Mouse (Mus musculus) lung, postnatal 0 days (tissue): ENCODE measurements around the gene Plxnd1. TPM values are rescaled to one million over a fixed set of nuclear protein-coding genes. Genes with fewer than 3 reads are reported as not detected.
A peak's percentile ranks its signal among the peaks of the same experiment; 100 is the strongest.

Experiments used
- ATAC-seq: fragments of 200-750 bp; cut with Nextera tagmentation; 2 replicates; pipeline ENCODE4 v1.8.0; 2017; ENCODE audit warnings: moderate library complexity
- DNase-seq: peaks from one replicate; pipeline ENCODE4 v3.0.0-alpha.2; 2016; ENCODE audit warnings: low spot score
- H3K27ac ChIP-seq: fragments of 300-500 bp; sonication (generic); 2 replicates; pipeline ENCODE4 v1.5.1; 2014; ENCODE audit warnings: antibody characterized with exemption, mild to moderate bottlenecking, low read length, mixed read lengths
- H3K27me3 ChIP-seq: fragments of 300-500 bp; sonication (generic); replicated peaks from 2 replicates; pipeline ENCODE4 v1.6.1; 2014; ENCODE audit warnings: low read length, mixed read lengths; ENCODE audit not compliant: insufficient read depth
- H3K36me3 ChIP-seq: fragments of 300-500 bp; sonication (generic); 2 replicates; pipeline ENCODE4 v1.6.1; 2014; ENCODE audit warnings: low read length, mixed read lengths; ENCODE audit not compliant: insufficient read depth
- H3K4me1 ChIP-seq: fragments of 300-500 bp; sonication (generic); 2 replicates; pipeline ENCODE4 v1.6.1; 2014; ENCODE audit warnings: antibody characterized with exemption, low read depth, low read length, mixed read lengths; ENCODE audit not compliant: insufficient read depth
- H3K4me2 ChIP-seq: fragments of 300-500 bp; sonication (generic); replicated peaks from 2 replicates; pipeline ENCODE4 v1.6.1; 2014; ENCODE audit warnings: low read depth, mild to moderate bottlenecking, low read length, moderate library complexity, mixed read lengths
- H3K4me3 ChIP-seq: fragments of 300-500 bp; sonication (generic); 2 replicates; pipeline ENCODE4 v1.5.1; 2014; ENCODE audit warnings: low read depth, low read length
- H3K9ac ChIP-seq: fragments of 300-500 bp; sonication (generic); replicated peaks from 2 replicates; pipeline ENCODE4 v1.6.1; 2014; ENCODE audit warnings: low read depth, mild to moderate bottlenecking
- H3K9me3 ChIP-seq: fragments of 300-500 bp; sonication (generic); 2 replicates; pipeline ENCODE4 v1.6.1; 2016; ENCODE audit warnings: low read length, mixed read lengths
- CTCF ChIP-seq: IDR thresholded peaks from 2 replicates; pipeline ENCODE4 v1.5.1; 2016; ENCODE audit warnings: antibody characterized with exemption, mild to moderate bottlenecking
- EP300 ChIP-seq: IDR thresholded peaks from 2 replicates; pipeline ENCODE4 v1.6.1; 2016; ENCODE audit warnings: antibody characterized with exemption, mild to moderate bottlenecking, control low read depth
- WGBS: fragments of 180-500 bp; shearing (Covaris S2); extraction: QIAGEN DNeasy Blood & Tissue Kit; methylation state at CpG from one replicate; pipeline ENCODE4 v1.1.7; 2014; 5-methylcytosine and 5-hydroxymethylcytosine counted together
- polyA plus RNA-seq: library from polyadenylated mRNA; unstranded; fragments of >200 nt; fragmentation: Nextera tagmentation; extraction: Ambion mirVana; gene quantifications from 2 replicates; pipeline ENCODE4 v1.2.1, GENCODE M21; 2015

The Plxnd1 gene
- polyA plus RNA-seq, 1 experiment from 2014 or later, result 26.9 TPM

DNA sequence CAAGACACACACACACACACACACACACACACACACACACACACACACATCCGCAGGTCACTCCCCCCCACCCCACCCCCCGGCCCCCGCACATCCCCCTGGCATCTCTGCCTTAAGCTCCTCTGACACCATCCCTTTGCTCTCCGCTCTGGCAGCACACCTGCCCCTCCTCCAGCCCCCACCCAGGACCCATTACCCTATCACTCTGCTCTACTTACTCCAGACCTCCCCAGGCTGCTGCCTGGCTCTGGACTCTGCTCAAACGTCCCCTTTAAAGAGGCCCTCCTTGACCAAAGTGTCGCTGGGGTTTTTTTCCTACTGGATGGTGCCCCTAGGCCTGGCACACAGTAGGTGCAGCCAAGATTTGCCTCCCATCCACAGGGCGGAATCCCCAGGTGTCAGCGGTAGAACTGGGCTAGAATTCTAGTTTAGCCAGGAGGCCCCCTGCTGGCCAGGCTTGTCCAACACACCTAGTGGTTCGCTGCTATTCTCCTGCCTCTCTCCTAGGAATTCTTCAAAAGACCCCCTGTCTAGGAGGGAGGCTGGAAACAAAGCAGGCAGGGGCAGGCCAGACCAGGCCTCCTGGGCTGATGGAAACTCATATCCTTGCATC lies 12.9 kb upstream of the Plxnd1 start:
- H3K36me3 ChIP-seq, result no peaks in the 10 kb centered on the region
- H3K9ac ChIP-seq, result no peak overlapping the region
- TF ChIP-seq EP300 (no peak), CTCF (peak; percentile 87)
- no peak overlapping the region for H3K27ac ChIP-seq
- H3K4me2 ChIP-seq, result peak overlapping the region; percentile 25; the same call in 1 of the 2 replicates
- H3K27me3 ChIP-seq, result no peaks in the 10 kb centered on the region
- no peaks in the 10 kb centered on the region for H3K9me3 ChIP-seq
- H3K4me1 ChIP-seq, result peaks cover 10% of the 10 kb centered on the region
- ATAC-seq, result peak; percentile 14; the same call in 1 of the 2 replicates
- WGBS, result 10% methylated on average over 8 of the region's 9 CpGs
- DNase-seq, result peak; percentile 61
- H3K4me3 ChIP-seq, result no peak overlapping the region

DNA sequence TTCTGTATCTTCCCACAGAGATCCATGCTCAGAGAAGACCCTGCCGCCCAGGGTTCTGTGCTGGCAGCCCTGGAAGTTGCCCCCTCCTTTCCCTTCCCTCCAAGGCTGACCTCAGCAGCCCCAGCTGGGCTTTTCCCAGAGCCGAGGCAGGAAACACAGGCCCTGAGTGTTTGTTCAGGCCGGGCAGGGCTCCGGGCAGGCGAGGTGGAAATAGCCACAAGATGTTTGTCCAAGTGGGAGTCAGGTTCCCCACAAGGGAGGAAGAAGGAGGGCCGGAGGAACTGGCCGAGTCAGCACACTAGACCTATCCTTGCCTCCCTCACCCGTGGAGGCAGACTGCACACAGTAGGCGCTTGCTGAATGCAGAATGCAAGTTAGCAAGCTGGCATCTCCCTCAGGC lies 11.9 kb upstream of the Plxnd1 start:
- WGBS, result 26% methylated on average over 9 of the region's 9 CpGs
- Histone ChIP-seq H3K4me3 (no peak overlapping the region), H3K9ac (no peak overlapping the region), H3K4me2 (no peak overlapping the region), H3K4me1 (peaks cover 10% of the 10 kb centered on the region), H3K9me3 (no peaks in the 10 kb centered on the region), H3K27ac (peak overlapping the region; percentile 87), H3K27me3 (no peaks in the 10 kb centered on the region), H3K36me3 (no peaks in the 10 kb centered on the region)
- TF ChIP-seq EP300 (peak; percentile 52; the same call in 1 of the 2 replicates), CTCF (no peak)
- DNase-seq (peak; percentile 89), ATAC-seq (peak; percentile 80)

DNA sequence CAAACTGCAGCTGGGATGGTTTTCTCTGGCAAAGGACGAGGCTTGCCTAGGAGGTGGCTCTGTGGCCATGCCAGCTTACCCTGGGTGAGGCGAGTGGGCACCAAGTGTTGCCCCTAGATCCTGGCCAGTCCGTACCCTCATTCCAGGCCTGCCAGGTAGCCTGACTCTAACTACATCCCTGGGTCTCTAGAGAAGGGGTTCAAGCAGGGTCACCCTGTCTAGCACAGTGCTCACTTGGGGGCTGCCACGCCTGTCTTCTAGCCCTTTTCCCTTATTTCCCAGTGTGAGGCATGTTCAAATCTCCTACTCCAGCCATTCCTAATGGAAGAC lies 11.1 kb upstream of the Plxnd1 start:
- peaks cover 10% of the 10 kb centered on the region for H3K4me1 ChIP-seq
- WGBS, result 73% methylated on average over 4 of the region's 4 CpGs
- TF ChIP-seq EP300 (no peak), CTCF (no peak)

DNA sequence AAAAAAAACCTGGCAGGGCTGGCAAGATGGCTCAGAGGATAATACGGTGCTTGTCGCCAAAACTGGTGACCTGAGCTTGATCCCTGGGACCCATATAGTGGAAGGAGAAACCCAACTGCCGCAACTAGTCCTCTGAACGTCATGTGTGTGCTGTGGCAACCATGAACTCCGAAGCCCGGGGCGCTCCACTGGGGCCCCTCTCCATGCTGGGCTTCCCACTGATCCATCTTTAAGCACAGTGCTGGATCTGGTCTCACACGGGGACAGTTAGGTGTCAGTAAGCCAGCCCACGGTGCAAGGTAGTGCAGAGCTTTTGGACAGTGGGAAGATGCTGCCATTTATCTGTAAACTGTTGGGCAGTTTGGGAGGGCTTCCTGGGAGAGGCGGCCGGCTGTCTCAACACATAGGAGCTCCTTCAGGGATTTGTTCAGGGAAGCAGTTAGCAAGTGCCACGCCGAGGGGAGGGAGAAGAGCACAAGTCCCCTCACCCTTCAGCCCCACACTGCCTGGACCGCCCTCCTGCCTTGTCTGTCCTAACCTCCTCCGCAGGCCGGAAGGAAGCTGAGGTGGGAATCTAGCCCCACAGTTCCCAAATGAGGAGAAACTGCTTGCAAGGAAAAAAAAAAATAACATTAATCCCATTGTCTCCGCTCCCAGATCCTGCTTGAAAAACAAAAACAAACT lies 10.6 kb upstream of the Plxnd1 start:
- 0 out of 2 replicates have a peak overlapping the region, but pooled peaks have one; percentile 87 for H3K27ac ChIP-seq
- H3K36me3 ChIP-seq, result no peaks in the 10 kb centered on the region
- no peaks in the 10 kb centered on the region for H3K9me3 ChIP-seq
- peaks cover 10% of the 10 kb centered on the region for H3K4me1 ChIP-seq
- no peak overlapping the region for H3K4me2 ChIP-seq
- H3K9ac ChIP-seq, result no peak overlapping the region
- TF ChIP-seq EP300 (no peak), CTCF (no peak)
- 63% methylated on average over 17 of the region's 17 CpGs for WGBS
- no peaks in the 10 kb centered on the region for H3K27me3 ChIP-seq
- H3K4me3 ChIP-seq, result no peak overlapping the region
- ATAC-seq (no peak), DNase-seq (no peak)

More for the DNA sequence above, 11.1 kb upstream of the Plxnd1 start:
- H3K9me3 ChIP-seq, result no peaks in the 10 kb centered on the region
- H3K9ac ChIP-seq, result no peak overlapping the region
- ATAC-seq, result no peak
- H3K36me3 ChIP-seq, result no peaks in the 10 kb centered on the region
- no peak for DNase-seq
- H3K27me3 ChIP-seq, result no peaks in the 10 kb centered on the region
- no peak overlapping the region for H3K4me3 ChIP-seq
- H3K4me2 ChIP-seq, result no peak overlapping the region
- H3K27ac ChIP-seq, result peak overlapping the region; percentile 87; the same call in 1 of the 2 replicates

DNA sequence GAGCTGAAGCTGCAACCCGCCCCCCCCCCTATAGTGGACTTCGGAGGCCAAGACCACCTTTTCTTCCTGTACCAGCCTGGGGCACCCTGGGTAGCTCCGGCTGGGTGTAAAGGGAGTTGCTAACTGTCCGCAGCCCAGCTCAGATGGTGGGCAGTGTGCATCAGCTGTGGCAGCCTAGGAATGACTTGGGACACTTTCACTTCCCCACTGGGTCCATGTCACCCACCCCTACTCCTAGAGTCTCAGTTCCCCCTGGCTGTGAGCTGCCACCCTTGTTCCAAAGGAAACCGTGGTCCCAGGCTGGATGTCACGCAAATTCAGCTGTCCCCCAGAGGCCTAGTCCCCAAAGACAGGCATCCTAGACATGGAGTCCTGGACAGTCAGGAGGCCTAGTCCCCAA lies 9.9 kb upstream of the Plxnd1 start:
- Histone ChIP-seq H3K4me3 (no peak overlapping the region), H3K4me1 (peaks cover 10% of the 10 kb centered on the region), H3K9me3 (no peaks in the 10 kb centered on the region), H3K27ac (0 out of 2 replicates have a peak overlapping the region, but pooled peaks have one; percentile 45), H3K4me2 (no peak overlapping the region), H3K27me3 (no peaks in the 10 kb centered on the region), H3K9ac (no peak overlapping the region), H3K36me3 (no peaks in the 10 kb centered on the region)
- DNase-seq, result no peak
- TF ChIP-seq EP300 (no peak), CTCF (0 out of 2 replicates have a peak, but pooled peaks have one; percentile 1)
- ATAC-seq, result no peak
- WGBS, result 74% methylated on average over 6 of the region's 6 CpGs

DNA sequence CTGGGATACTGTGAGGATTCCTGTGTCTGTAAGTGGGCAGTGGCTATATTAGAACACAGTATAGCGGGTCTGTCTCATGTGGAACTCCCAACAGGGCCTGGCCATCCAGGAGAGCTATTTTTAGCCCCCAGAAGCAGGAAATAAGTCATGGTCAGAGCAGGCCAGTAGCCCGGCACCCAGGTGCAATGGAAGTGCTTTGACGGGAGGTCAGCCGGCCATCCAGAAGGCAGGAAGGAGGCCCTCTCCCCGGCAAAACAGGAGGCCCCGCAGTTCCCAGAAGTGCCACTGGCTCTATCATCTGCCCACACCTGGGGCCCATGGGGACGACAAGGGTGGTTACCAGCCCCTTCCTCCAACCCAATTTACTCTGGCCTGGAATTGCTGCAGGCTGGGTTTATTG lies 9.3 kb upstream of the Plxnd1 start:
- ATAC-seq, result 0 out of 2 replicates have a peak, but pooled peaks have one; percentile 16
- Histone ChIP-seq H3K4me3 (no peak overlapping the region), H3K36me3 (no peaks in the 10 kb centered on the region), H3K9me3 (no peaks in the 10 kb centered on the region), H3K27me3 (no peaks in the 10 kb centered on the region), H3K4me1 (peaks cover 10% of the 10 kb centered on the region), H3K4me2 (no peak overlapping the region), H3K27ac (peak overlapping the region; percentile 45; the same call in 1 of the 2 replicates), H3K9ac (no peak overlapping the region)
- WGBS, result 38% methylated on average over 7 of the region's 7 CpGs
- DNase-seq, result no peak
- no peak for TF ChIP-seq CTCF
